Mouse (Mus musculus): ENCODE measurements around the gene Adcy3.

DNA sequence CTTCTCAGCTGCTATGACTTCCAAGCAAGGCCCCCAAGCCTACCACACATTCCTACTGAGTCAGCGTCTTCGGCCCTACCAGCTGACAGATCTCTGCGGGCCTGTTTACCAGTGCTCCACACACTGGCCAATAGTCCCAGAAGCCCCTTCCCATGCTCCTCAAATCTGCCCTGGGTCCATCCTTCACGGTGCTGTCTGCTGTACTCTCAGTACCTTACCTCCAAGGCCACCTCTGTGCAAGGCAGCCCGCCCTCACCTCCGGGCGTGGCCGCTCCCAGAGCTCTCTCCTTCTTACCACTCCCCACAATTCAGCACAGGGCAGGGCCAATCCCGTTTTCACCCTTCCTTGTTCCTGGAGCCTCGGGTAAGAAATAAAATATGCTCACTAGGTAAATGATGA is 112.8 kb downstream of the Adcy3 start:
- TF ChIP-seq USF1 (IDR thresholded peaks at IDR 0.05; ENCODE audit: low read depth, low read length), result no peak
- no peak for TF ChIP-seq ZC3H11A (IDR thresholded peaks at IDR 0.05; ENCODE audit: low read depth, low read length)
- no peak for TF ChIP-seq POLR2A (IDR thresholded peaks at IDR 0.05; ENCODE audit: low read depth, low read length)
- TF ChIP-seq CHD2 (IDR thresholded peaks at IDR 0.05; ENCODE audit: low read length), result no peak

All from CH12.LX (cell line).